Mouse (Mus musculus) liver, adult (tissue): ENCODE data around the gene Sdf2l1.

Experiments used
- GATA4 ChIP-seq: IDR thresholded peaks from 2 replicates; pipeline ENCODE4 v1.6.1; 2014; ENCODE audit warnings: mild to moderate bottlenecking, low read length; ENCODE audit not compliant: insufficient replicate concordance

The Sdf2l1 gene

DNA sequence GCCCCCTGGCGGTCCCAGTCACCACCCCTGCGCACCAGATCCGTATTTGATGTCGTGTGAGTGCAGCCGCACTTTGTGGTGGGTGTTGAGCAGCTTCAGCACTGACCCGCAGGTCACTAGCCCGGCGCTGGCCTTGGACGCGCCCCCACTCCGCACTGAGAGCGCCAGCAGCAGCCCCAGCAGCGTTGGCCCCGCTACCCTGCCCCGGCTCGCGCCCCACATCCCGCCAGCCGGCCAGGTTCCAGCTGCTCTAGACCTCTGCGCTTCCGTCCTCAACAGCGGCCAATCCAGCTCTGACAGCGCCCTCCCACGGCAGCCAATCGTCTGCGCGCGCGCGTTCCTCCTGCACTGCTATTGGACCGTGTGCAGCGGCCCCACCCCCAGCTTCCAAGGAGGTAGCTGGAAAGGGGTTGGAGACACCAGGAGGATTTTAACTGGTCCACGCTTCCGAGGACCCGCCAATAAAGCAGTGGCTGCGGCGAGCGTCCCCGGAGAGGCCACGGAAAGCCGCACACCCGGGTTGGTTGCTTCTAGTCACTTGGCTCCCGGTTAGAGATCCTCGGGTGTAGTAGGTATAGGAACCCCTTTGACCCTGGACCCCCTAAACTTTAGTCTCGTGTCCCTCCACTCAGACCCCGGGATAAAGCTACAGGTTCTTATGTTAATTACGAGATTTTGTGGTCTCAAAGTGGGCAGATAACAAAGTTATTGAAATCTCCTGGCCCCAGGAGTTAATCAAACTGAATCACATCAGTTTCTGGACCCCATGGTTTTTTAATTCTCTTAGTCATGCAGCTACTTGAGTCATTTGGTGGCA, at the start of gene Sdf2l1:
Gene Sdf2l1, minus strand, starts transcription at position 295 of the 817 bp plus-strand sequence.
- no peak for TF ChIP-seq GATA4

DNA sequence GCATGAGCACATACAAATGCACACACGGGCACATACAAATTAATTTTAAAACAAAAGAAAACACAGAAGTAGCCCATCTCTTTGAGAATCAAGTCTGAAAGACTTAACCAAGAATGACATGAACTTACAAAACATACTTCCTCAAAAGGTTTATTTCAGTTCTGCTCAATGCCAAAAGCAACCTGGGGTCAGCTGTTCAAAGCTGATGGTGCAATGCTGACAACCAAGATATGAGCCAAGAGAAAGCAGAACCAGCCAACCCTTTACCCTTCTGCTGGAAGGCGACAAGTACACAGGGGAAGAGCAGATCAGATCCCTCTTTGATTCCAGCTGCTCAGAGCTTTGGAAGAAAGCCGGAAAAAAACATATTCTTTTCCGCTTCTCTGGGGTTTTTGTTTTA, 49.2 kb upstream of the Sdf2l1 start:
- no peak for TF ChIP-seq GATA4

DNA sequence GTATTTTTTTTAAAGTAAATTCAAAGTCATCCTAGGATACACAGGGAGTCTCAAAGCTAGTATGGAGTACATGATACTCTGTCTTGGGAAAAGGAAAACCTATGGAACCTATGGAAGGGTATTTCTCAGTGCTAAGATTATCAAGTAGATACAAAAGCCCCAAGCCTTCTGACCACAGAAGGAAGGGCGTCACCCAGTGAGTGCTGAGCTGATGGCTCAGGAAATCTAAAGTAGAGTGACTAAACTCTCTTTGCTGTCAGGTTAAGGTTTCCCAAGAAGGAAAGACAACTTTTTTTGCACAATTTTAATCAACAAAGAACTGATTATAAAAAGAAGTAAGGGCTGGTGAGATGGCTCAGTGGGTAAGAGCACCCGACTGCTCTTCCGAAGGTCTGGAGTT, 47.5 kb upstream of the Sdf2l1 start:
- TF ChIP-seq GATA4: no peak

DNA sequence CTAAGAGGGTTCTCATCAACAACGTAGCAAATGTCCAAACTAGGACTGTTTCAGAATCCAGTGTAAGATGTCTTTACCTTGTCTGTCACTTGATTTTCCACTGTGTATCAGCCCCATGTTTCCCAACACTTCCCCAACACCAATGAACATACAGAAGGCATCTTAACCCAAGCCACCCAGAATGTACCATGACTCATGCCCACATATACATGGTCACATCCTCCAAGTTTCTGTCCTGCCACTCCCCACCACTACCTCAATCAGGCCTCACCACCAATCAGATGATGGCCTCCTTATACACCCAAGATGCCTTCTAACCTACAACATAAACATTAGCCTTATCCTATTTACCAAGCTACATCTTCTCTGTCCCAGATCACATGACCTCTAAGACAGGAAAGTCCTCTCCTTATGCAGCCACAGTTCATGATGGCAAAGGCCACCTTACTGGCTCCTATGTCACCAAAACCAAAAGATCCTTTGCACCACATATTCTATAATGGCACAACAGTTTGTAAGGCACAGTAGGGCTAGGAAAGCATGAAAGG, 45.5 kb upstream of the Sdf2l1 start:
- TF ChIP-seq GATA4: no peak

DNA sequence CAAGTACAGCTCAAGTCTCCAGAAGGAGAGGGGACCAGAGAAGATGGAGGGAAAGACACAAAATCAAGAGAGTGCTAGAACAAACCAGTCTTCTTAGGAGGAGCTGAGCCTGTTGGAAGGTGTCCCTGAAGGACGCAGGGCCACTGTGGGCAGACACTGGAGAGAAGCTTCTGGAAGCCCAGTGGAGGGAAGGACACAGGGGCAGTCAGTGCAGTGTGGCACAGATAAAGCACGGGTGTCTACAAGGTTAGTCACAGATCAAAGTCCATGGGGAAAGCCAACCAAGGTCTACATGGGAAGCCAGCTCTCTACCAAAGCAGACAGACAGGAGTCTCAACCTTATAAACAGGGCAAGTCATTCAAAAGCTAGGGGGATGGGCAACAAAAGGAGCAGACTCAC, 43.6 kb upstream of the Sdf2l1 start:
- TF ChIP-seq GATA4: no peak

DNA sequence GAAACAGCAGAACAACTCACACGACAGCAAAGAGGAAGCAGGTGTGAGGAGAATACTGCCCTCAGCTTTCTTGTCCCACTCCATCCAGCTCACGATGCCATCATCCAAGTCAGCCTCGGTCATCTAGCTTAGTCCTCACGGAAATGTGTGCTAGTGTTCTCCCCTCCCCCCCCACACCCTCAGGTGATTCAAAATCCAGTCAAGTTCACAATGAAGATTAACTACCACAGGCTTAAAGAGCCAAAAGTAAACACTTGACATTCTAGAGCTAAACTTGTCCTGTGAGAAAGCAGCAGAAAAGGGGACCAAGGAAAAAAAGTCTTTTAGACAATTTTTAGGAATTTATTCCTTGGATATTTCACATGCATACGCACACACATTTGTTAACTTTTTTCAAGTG, 35.9 kb upstream of the Sdf2l1 start:
- TF ChIP-seq GATA4: no peak

DNA sequence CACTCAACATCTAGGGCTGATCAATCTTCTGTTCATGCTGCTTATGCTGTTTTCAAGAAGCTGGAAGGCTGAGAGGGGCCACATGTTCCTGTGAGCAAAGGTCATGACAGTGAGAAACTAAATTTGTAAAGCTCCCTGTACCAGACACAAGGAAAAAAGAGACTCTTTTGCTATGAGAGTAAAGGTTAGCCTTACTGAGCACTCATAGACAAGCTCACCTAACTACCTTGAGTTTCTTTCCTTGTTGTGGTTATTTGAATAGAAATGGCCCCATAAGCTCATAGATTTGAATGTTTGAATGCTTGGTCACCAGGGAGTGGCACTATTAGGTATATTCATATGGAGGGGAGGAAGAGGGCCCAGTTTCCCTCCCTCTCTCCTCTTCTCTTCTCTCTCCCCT, 35.0 kb upstream of the Sdf2l1 start:
- no peak for TF ChIP-seq GATA4

DNA sequence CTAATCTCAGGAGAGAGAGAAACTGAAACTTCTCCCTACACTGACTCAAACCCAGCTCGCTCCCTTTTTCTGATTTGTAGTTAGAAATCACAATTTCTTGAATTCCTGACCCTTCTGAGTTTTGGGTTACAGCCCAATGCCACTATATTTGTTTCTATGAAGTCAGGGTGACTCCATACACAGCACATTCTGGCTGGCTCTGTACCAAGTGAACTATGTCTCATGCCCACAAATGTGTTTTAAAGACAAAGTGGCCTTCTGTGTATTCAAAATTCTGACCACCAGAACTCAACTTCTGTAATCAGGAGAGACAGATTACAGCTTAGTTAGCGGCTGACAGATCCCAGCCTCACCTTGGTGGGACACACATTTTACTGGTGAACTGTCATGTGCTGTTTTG, 22.2 kb upstream of the Sdf2l1 start:
- TF ChIP-seq GATA4: no peak

DNA sequence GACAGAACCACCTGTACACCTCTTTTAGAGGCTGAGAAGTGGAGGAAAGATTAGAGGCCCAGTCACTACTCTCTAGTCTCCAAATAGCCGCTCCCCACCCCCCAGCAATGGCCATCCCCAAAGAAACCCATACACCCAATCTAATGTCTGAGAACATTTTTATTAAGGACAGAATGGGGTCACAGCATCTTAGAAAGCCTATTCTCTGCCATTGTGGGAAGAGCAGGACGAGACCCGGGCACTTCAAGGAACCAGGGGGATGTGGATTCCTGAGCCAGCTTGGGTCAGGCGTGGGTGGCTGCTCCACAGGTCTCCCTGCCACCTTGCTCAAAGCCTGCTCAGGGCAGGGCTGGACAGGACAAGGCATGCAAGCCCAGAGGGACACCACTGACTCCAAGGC, 19.7 kb upstream of the Sdf2l1 start:
- no peak for TF ChIP-seq GATA4

DNA sequence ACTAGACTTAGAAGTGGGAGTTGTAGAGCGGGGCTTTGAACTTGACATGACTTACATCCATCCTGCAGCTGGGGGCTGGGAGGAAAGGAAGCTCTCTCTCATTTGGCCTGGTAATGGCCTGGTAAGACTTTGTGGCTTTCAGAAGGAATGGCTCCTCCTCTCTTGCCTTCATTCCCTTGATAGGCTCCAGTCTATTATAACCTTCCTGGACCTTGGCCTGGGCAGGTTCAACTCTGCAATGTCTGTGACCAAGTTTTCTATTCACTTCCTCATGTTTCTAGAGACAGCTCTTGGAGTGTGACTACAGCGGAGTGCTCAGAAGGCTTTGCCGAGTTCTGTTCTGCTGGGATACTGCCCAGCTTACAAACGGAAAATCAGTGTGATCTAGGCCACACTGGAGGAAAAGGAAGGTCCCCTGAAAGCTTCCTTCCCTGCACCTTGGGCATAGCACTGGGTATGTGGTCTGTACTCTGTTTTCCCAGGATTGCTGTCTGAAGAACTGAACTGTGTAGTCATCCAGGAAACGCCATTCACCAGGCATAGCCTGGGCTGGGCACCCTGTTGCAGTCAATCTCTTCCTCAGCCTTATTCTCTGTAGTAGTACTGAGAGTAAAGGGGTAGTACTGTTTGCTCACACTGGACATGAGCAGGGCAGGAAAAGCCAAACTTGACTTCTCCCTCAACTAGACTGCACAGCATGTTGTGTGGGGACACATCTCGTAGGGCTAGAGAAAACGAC, 18.5 kb upstream of the Sdf2l1 start:
- TF ChIP-seq GATA4: no peak

DNA sequence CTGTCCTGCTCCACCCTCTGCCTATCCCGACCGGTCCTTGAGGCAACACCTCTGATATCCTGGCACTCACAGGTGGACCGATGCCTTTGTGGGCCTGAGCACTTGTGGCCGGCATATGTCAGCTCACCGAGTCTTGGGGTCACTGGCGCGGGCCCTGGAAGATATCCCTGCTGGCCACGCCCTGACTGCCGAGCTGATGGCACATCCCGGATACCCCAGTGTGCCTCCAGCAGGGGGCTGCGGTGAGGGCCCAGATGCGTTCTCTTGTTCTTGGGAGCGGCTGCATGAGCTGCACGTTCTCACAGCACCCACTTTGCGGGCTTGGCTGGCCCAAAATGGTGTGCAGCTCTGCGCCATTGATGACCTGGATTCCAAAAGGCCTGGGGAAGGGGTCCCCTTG, 15.9 kb upstream of the Sdf2l1 start:
- TF ChIP-seq GATA4: no peak

DNA sequence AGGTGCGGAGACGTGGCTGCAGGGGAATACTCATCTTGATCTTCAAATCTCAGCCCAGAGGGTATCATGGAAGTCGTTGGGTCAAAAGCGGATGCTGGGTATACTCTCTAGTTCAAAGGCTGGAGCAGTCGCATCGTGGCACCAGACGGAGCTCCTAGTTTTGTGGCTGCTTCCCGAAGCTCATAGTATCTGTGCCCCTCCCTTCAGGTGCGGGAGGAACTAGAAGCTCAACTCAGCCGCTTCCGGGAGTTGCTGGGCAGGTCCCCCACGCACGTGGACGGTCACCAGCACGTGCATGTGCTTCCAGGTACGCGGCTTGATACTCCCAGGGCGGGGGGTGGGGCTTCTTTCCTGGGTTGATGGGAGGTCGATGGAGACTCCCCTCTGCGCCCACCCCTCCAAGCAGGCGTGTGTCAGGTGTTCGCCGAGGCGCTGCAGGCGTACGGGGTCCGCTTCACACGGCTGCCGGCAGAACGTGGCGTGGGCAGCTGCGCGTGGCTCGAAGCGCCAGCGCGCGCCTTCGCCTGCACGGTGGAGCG, 15.3 kb upstream of the Sdf2l1 start:
- no peak for TF ChIP-seq GATA4

DNA sequence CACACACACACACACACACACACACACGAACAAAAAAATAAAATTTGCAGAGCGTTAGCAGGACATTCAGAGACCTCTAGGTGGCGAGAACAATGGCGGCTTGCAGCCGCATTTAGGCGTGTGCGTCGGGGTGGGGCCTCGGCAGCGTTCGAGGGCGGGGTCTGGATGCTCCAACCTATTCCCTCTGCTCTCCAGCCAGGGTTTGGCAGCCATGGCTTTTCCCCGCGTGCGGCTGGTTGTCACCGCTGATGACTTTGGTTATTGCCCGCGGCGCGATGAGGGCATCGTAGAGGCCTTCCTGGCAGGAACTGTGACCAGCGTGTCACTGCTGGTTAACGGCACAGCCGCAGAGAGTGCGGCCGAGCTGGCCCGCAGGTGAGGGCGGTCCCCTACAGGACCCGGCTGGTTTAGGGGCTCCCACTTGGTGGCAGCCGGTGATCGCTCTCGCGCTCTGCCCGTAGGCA, 14.6 kb upstream of the Sdf2l1 start, which contains the start of gene Ccdc116:
Gene Ccdc116, minus strand, starts transcription at position 458 of the 464 bp plus-strand sequence.
- no peak for TF ChIP-seq GATA4

DNA sequence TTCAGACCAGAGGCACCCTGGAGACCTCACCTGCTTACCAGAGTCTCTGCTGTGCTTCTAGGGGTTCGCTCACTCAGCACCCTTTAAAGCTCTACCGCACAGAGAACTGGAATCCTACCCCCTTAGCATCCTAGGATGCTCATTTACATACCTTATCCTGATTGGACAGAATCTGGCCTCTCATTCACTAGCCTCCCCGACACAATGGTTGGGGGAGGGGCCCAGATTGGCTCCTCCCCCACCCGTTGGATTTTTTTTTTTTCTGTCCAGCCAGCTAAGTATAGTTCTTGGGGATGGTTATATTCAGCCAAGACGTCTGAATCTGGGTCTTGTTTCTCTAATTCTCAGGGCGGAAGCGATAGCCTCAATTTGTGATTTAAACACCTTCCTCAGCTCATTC, 12.2 kb upstream of the Sdf2l1 start, which contains the start of gene Ydjc:
Gene Ydjc, plus strand, starts transcription at position 283 of the 400 bp plus-strand sequence.
- TF ChIP-seq GATA4: no peak

DNA sequence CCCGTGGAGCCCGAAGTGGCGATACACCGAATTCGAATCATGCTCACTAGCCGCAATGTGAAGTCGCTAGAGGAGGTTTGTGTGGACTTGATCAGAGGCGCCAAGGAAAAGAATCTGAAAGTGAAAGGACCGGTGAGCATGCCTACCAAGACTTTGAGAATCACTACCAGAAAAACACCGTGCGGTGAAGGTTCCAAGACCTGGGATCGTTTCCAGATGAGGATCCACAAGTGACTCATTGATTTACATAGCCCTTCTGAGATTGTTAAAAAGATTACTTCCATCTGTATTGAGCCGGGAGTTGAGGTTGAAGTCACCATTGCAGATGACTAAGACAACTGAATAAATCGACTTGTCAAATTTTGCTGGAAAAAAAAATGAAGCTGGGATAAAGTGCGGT, 5.2 kb upstream of the Sdf2l1 start:
- no peak for TF ChIP-seq GATA4

DNA sequence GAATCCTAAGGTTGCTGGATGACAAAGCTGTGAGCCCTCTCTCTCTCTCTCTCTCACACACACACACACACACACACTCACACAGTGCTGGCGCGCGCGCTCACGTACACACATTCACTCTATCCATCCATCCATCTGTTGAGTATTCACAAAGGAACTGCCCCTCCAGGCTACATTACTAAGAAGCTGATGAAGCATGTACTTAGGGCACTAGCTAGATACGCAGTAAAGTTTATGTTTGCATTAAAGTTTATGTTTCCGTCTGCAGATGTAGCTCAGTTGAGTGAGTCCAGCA, 670 bp upstream of the Sdf2l1 start:
- no peak for TF ChIP-seq GATA4
